Mouse (Mus musculus): ENCODE measurements at regions not wholly inside any gene's neighbourhood (a gene's known extent, or its start where the extent isn't known, plus 50 kb on each side); places are given as distances from the start of the nearest gene placed in this dataset.

DNA sequence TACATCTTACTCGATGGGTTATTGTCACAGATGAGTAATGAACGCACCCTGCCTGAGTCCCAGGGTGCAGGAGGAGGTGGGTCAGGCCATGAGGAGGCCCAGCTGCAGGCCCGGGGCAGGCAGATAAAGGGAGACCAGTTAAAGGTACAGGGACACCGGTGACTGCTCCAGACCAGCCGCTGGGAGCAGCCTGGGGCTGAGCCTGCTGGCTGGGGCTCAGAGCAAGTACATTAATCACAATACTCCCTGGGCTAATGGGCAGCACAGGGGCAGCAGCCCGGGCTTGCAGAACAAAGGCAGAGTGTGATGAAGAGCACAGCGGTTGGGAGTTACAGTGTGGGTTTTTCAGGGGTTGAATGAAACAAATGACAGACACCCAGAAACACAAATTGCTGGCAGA lies 154.4 kb upstream of the Rnf219 start:
- no peak for DNase-seq (ENCODE audit: low spot score)

GRCm38 (mm10) chr14:104661696-104662095 lies 139.3 kb upstream of the Rnf219 start:
- no peak for DNase-seq (ENCODE audit: low spot score)

GRCm38 (mm10) chr14:104658751-104659150 lies 136.3 kb upstream of the Rnf219 start:
- DNase-seq (ENCODE audit: low spot score), result no peak

DNA sequence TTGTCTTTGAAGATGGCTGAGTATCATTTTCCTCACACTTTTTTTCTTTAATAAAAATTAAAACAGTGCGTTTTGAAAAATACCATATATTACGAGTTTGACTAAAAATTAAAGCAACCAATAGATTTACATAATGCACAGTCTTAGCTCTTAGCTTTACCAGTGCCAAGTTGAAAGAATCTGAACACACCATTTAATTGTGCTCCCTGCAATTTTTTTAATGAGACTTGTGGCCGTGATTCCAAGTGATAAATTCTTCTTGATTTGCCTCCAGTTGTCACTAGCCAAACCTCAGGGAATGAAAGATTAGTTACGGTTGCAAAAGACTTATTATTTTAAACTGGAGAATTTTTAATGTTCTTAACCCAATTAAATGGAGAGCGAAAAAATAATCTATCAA lies 127.5 kb upstream of the Rnf219 start:
- DNase-seq (ENCODE audit: low spot score), result no peak

GRCm38 (mm10) chr14:104644626-104645025 lies 122.2 kb upstream of the Rnf219 start:
- DNase-seq (ENCODE audit: low spot score), result no peak

GRCm38 (mm10) chr14:104642783-104643182 lies 120.3 kb upstream of the Rnf219 start:
- DNase-seq (ENCODE audit: low spot score), result no peak

DNA sequence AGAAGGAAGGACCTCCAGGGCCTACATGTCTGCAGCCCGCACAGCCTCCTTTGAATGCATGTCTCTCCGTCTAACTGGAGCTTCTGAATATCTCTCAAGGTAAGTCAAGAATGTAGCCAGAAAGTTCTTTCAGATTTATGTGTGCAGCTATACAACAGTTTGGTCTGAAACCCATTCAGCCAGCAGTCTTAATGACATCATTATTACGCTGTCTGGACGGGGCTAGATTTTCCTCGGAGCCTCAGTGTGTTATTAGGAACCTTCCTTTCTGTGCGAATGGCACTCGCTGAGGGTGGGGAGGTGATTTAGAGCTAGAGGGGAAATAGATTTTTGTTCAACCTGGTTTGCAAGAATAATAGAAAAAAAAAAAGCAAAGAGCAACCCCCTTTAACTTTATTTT lies 116.9 kb upstream of the Rnf219 start:
- DNase-seq (ENCODE audit: low spot score), result no peak

DNA sequence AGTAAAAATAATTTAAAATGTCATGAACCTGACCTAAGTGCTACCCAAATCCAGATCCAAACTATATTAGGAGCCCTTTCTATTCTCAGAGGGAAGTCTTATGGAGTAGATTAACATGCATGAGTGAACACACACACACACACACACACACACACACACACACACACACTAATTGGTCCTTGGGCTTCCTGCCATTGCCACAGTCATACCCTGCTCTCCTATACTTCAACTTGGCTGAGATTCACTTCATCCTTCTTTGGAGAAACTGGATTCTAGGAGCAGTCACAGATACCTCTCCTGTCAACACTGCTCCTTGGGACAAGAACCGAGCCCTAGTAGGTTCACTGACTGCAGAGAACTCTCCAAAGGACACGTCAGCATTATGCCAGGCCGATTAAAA lies 89.0 kb upstream of the Rnf219 start:
- DNase-seq (ENCODE audit: low spot score), result no peak

- DNase-seq (ENCODE audit: low spot score), result no peak
Observed at GRCm38 (mm10) chr14:104610378-104610777, 87.9 kb upstream of the Rnf219 start.

GRCm38 (mm10) chr14:104594851-104595250 lies 72.4 kb upstream of the Rnf219 start:
- DNase-seq (ENCODE audit: low spot score), result no peak

Measured in yolk sac, embryonic 10.5 days (tissue).